Mouse (Mus musculus): ENCODE results near the gene Cnksr3.

DNA sequence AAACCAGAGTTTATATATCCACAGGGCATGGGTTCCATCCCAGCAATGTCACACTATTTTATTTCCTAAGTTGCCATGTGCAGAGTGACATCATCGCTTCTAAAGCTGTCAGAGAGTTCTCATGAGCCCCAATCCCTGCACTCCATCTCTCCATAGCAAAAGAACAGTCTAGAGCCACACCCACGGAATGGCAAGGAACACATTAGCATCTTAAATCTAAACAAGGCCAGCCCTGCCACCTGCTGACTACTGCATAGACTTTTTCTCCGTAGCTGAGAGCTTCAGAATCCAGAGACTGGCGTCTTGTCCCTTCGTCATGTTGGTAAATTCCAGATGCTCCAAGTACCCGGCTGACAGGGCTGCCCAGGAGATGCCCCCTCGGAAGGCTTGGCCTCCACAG, 87.0 kb downstream of the Cnksr3 start:
- TF ChIP-seq USF1 (IDR thresholded peaks at IDR 0.05; ENCODE audit: low read depth), result no peak
- no peak for TF ChIP-seq POLR2A (IDR thresholded peaks at IDR 0.05; ENCODE audit: insufficient read length, low read depth)
- TF ChIP-seq MAX (IDR thresholded peaks at IDR 0.05; ENCODE audit: low read depth), result no peak
- TF ChIP-seq CEBPB (IDR thresholded peaks at IDR 0.05; ENCODE audit: insufficient read depth, poor library complexity, severe bottlenecking), result no peak
- TF ChIP-seq POLR2AphosphoS2 (IDR thresholded peaks at IDR 0.05; ENCODE audit: insufficient read length, low read depth), result no peak
- TF ChIP-seq TCF12 (IDR thresholded peaks at IDR 0.05; ENCODE audit: insufficient read depth, poor library complexity, severe bottlenecking), result no peak
- no peak for TF ChIP-seq TCF3 (IDR thresholded peaks at IDR 0.05; ENCODE audit: insufficient read length, low read depth)
- TF ChIP-seq MYOG (IDR thresholded peaks at IDR 0.05; ENCODE audit: control insufficient read depth in 1 of 3, insufficient read depth in 1 of 3, insufficient read length in 2 of 3, low read depth in 2 of 3), result no peak
- TF ChIP-seq E2F4 (IDR thresholded peaks at IDR 0.05; ENCODE audit: insufficient read depth), result no peak
- TF ChIP-seq REST (IDR thresholded peaks at IDR 0.05; ENCODE audit: insufficient read depth, insufficient read length), result no peak
- no peak for TF ChIP-seq MYOD1 (IDR thresholded peaks at IDR 0.05; ENCODE audit: control insufficient read depth in 1 of 3, insufficient read length in 2 of 3, low read depth in 2 of 3)

Data from myocyte (in vitro differentiated cells).